Mouse (Mus musculus): ENCODE results near the gene Selenbp1. TPM values are rescaled to one million over a fixed set of nuclear protein-coding genes. Genes with fewer than 3 reads are reported as not detected.
"Not testable (repeated sequence)": the region's sequence is repeated elsewhere in the genome, so short reads cannot be mapped to it uniquely, and the experiment has no call there.

The Selenbp1 gene
- 2.5 and 2.7 TPM in 2 replicates for polyA plus RNA-seq (2016; fragmentation: Nextera tagmentation; extraction: Ambion mirVana)

GRCm38 (mm10) chr3:94932809-94933564 lies at the start of gene Selenbp1:
Gene Selenbp1 (plus strand): TSS chr3:94933056.
- Histone ChIP-seq H3K36me3 (replicated peaks) (no peaks in the 10 kb centered on the region), H3K4me3 (peak within 1 kb of the TSS; percentile 36), H3K4me1 (peaks cover 17% of the 10 kb centered on the region), H3K27ac (peak within 1 kb of the TSS; percentile 76), H3K9me3 (no peaks in the 10 kb centered on the region), H3K27me3 (ENCODE audit: poor library complexity, severe bottlenecking) (no peaks in the 10 kb centered on the region)
- 52% methylated on average over 16 of the region's 16 CpGs for WGBS
- peak; percentile 37 for DNase-seq (ENCODE audit: extremely low spot score, low spot score)

- 1% methylated on average over 61 of the region's 61 CpGs for WGBS
- peak within 1 kb of the TSS; percentile 93 for H3K27ac ChIP-seq
- peaks cover 23% of the 10 kb centered on the region for H3K4me1 ChIP-seq
- no peaks in the 10 kb centered on the region for H3K9me3 ChIP-seq
- H3K4me3 ChIP-seq = peak within 1 kb of the TSS; percentile 99
- peaks cover 42% of the 10 kb centered on the region for H3K36me3 ChIP-seq (replicated peaks)
- H3K27me3 ChIP-seq (ENCODE audit: poor library complexity, severe bottlenecking) = no peaks in the 10 kb centered on the region
- peak; percentile 91 for DNase-seq (ENCODE audit: extremely low spot score, low spot score)
These were observed 46.3 kb upstream of the Selenbp1 start, which contains the start of gene Psmb4 for GRCm38 (mm10) chr3:94886316-94887224. Gene Psmb4 (minus strand): TSS chr3:94886961.

- DNase-seq (ENCODE audit: extremely low spot score, low spot score) = no peak
- no peak overlapping the region for H3K4me3 ChIP-seq
These were observed 44.3 kb upstream of the Selenbp1 start for GRCm38 (mm10) chr3:94888595-94888994.

GRCm38 (mm10) chr3:94894076-94894475 lies 38.8 kb upstream of the Selenbp1 start:
- WGBS = 83% methylated on average over 3 of the region's 3 CpGs
- Histone ChIP-seq H3K27ac (no peak overlapping the region), H3K27me3 (ENCODE audit: poor library complexity, severe bottlenecking) (no peaks in the 10 kb centered on the region), H3K9me3 (no peaks in the 10 kb centered on the region), H3K4me3 (no peak overlapping the region), H3K36me3 (replicated peaks) (no peaks in the 10 kb centered on the region), H3K4me1 (no peaks in the 10 kb centered on the region)
- DNase-seq (ENCODE audit: extremely low spot score, low spot score) = no peak

More at GRCm38 (mm10) chr3:94888595-94888994, 44.3 kb upstream of the Selenbp1 start:
- peaks cover 23% of the 10 kb centered on the region for H3K4me1 ChIP-seq
- no peak overlapping the region for H3K27ac ChIP-seq
- peaks cover 22% of the 10 kb centered on the region for H3K36me3 ChIP-seq (replicated peaks)
- no peaks in the 10 kb centered on the region for H3K27me3 ChIP-seq (ENCODE audit: poor library complexity, severe bottlenecking)
- no peaks in the 10 kb centered on the region for H3K9me3 ChIP-seq

GRCm38 (mm10) chr3:94902747-94903146 lies 30.1 kb upstream of the Selenbp1 start:
- Histone ChIP-seq H3K27ac (no peak overlapping the region), H3K36me3 (replicated peaks) (no peaks in the 10 kb centered on the region), H3K4me1 (no peaks in the 10 kb centered on the region), H3K4me3 (no peak overlapping the region), H3K9me3 (no peaks in the 10 kb centered on the region), H3K27me3 (ENCODE audit: poor library complexity, severe bottlenecking) (no peaks in the 10 kb centered on the region)
- peak; percentile 51 for DNase-seq (ENCODE audit: extremely low spot score, low spot score)
- WGBS = 26% methylated on average over 7 of the region's 7 CpGs

GRCm38 (mm10) chr3:94904759-94905158 lies 28.1 kb upstream of the Selenbp1 start:
- not testable (repeated sequence) for H3K4me1 ChIP-seq; H3K36me3 ChIP-seq (replicated peaks); H3K4me3 ChIP-seq; H3K27me3 ChIP-seq (ENCODE audit: poor library complexity, severe bottlenecking); H3K9me3 ChIP-seq; DNase-seq (ENCODE audit: extremely low spot score, low spot score); H3K27ac ChIP-seq
- WGBS = 56% methylated on average over 3 of the region's 3 CpGs

- DNase-seq (ENCODE audit: extremely low spot score, low spot score) = no peak
- Histone ChIP-seq H3K27ac (no peak overlapping the region), H3K4me3 (no peak overlapping the region), H3K4me1 (no peaks in the 10 kb centered on the region), H3K36me3 (replicated peaks) (no peaks in the 10 kb centered on the region), H3K27me3 (ENCODE audit: poor library complexity, severe bottlenecking) (no peaks in the 10 kb centered on the region), H3K9me3 (no peaks in the 10 kb centered on the region)
- WGBS = 71% methylated on average over 1 of the region's 1 CpGs
These were observed 26.4 kb upstream of the Selenbp1 start for GRCm38 (mm10) chr3:94906482-94906881.

- no peaks in the 10 kb centered on the region for H3K36me3 ChIP-seq (replicated peaks)
- H3K9me3 ChIP-seq = no peaks in the 10 kb centered on the region
- no peaks in the 10 kb centered on the region for H3K27me3 ChIP-seq (ENCODE audit: poor library complexity, severe bottlenecking)
- no peak overlapping the region for H3K27ac ChIP-seq
- no peak for DNase-seq (ENCODE audit: extremely low spot score, low spot score)
- WGBS = 80% methylated on average over 2 of the region's 2 CpGs
- no peaks in the 10 kb centered on the region for H3K4me1 ChIP-seq
- no peak overlapping the region for H3K4me3 ChIP-seq
These were observed 21.7 kb upstream of the Selenbp1 start for GRCm38 (mm10) chr3:94911050-94911693.

GRCm38 (mm10) chr3:94913801-94914200 lies 19.1 kb upstream of the Selenbp1 start:
- DNase-seq (ENCODE audit: extremely low spot score, low spot score) = no peak
- no peak overlapping the region for H3K27ac ChIP-seq
- no peak overlapping the region for H3K4me3 ChIP-seq
- H3K9me3 ChIP-seq = no peaks in the 10 kb centered on the region
- H3K27me3 ChIP-seq (ENCODE audit: poor library complexity, severe bottlenecking) = no peaks in the 10 kb centered on the region
- H3K4me1 ChIP-seq = peaks cover 11% of the 10 kb centered on the region
- 84% methylated on average over 5 of the region's 5 CpGs for WGBS
- no peaks in the 10 kb centered on the region for H3K36me3 ChIP-seq (replicated peaks)

- peaks cover 11% of the 10 kb centered on the region for H3K4me1 ChIP-seq
- WGBS = 94% methylated on average over 7 of the region's 7 CpGs
- DNase-seq (ENCODE audit: extremely low spot score, low spot score) = no peak
These were observed 16.7 kb upstream of the Selenbp1 start for GRCm38 (mm10) chr3:94915903-94916741.

GRCm38 (mm10) chr3:94917816-94918361 lies 15.0 kb upstream of the Selenbp1 start:
- no peaks in the 10 kb centered on the region for H3K36me3 ChIP-seq (replicated peaks)
- peak overlapping the region; percentile 62 for H3K27ac ChIP-seq
- H3K4me1 ChIP-seq = peaks cover 11% of the 10 kb centered on the region
- 52% methylated on average over 14 of the region's 14 CpGs for WGBS
- H3K27me3 ChIP-seq (ENCODE audit: poor library complexity, severe bottlenecking) = no peaks in the 10 kb centered on the region
- H3K4me3 ChIP-seq = no peak overlapping the region
- DNase-seq (ENCODE audit: extremely low spot score, low spot score) = peak; percentile 25
- H3K9me3 ChIP-seq = no peaks in the 10 kb centered on the region

More at GRCm38 (mm10) chr3:94915903-94916741, 16.7 kb upstream of the Selenbp1 start:
- no peaks in the 10 kb centered on the region for H3K9me3 ChIP-seq
- H3K36me3 ChIP-seq (replicated peaks) = no peaks in the 10 kb centered on the region
- H3K4me3 ChIP-seq = no peak overlapping the region
- H3K27me3 ChIP-seq (ENCODE audit: poor library complexity, severe bottlenecking) = no peaks in the 10 kb centered on the region
- no peak overlapping the region for H3K27ac ChIP-seq
